Mouse (Mus musculus): ENCODE results near the gene Nfatc3. TPM values are rescaled to one million over a fixed set of nuclear protein-coding genes. Genes with fewer than 3 reads are reported as not detected.

Nfatc3 gene
- total RNA-seq, 1 experiment from 2014 or later, result 69.7 TPM

- ATAC-seq (replicated peaks; ENCODE audit: insufficient number of reproducible peaks, low FRiP score, low TSS enrichment, poor library complexity, severe bottlenecking), result peak; percentile 62
Observed at GRCm38 (mm10) chr8:106054190-106054811, 4.3 kb upstream of the Nfatc3 start.

DNA sequence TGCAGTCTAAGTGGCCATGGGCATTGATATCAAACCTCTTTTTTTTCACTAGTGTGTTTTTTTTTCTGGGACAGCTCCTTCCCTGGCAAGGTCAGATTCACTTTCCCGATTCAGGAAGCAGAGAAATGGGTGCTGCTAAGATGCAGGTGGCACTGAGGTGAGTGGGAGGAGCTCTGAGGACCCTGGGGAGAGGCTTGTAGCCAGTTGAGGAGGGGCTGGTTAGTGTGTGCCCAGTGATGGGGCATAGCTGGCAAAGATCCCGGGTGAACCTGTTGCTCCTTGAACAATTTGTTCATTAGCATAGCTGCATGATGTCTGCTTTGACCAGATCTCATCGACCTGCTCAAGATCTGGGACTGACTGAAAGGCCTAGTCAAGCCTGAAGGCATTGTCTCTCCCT, 3.6 kb upstream of the Nfatc3 start:
- no peak for ATAC-seq (replicated peaks; ENCODE audit: insufficient number of reproducible peaks, low FRiP score, low TSS enrichment, poor library complexity, severe bottlenecking)

DNA sequence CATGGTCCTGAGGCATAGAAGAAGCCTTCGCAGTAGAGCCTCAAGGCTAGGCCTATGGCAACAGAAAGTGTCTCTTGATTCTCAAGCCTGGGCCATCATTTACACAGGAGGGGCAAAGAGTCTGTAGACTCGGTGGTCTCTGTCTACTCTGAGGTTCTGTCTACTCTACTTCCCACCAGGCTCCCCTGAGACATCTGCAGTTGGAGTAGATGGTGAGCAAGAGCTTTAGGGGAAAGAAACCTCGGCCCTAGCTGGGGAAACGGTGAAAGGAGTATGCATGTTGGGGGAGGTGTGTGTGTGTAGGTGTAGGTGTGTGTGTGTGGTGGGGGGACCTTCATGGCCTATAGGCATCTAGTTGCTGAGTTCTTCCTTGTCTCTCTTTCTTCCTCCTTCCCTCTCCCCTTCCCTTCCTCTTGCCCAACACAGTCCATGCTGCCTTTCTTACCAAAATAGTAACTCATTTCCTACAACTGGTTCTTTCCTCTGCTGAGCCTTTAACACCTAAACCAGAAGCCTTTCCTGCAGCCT, 2.1 kb upstream of the Nfatc3 start:
- ATAC-seq (replicated peaks; ENCODE audit: insufficient number of reproducible peaks, low FRiP score, low TSS enrichment, poor library complexity, severe bottlenecking), result no peak

DNA sequence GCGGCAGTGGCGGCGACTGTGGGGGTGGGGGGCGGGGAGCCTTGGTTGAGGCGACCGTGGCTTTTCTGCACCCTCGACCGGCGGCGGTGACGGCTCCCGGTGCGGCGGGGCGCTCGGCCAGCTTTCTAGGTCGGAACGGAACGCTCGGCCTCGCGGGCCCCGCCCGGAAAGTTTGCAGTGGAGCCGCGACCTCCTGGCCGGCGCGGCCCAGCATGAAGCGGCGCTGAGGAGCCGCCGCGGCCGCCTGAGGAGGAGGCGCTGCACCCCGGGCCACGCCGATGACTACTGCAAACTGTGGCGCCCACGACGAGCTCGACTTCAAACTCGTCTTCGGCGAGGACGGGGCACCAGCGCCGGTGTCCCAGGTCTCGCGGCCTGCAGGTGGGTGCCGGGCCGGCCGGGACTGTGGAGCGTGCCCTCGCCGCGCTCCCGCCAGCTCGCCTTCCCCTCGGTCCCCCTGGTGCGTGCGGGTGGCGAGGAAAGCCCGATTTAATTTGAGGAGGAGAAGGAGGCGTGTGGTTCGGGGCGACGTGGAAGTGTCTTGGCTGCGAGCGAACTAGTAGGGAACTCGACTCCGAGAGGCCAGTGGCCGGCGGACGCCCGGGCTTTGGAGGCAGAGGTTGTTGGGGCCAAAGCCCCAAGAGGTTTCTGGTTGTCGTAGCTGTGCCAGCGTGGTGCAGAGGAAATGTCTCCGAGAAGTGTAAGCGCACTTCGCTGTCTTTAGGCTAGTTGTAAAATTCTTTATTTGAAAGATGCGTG, 1.2 kb downstream of the Nfatc3 start:
- no peak for ATAC-seq (replicated peaks; ENCODE audit: insufficient number of reproducible peaks, low FRiP score, low TSS enrichment, poor library complexity, severe bottlenecking)

GRCm38 (mm10) chr8:106060521-106060920, 1.9 kb downstream of the Nfatc3 start:
- no peak for ATAC-seq (replicated peaks; ENCODE audit: insufficient number of reproducible peaks, low FRiP score, low TSS enrichment, poor library complexity, severe bottlenecking)

GRCm38 (mm10) chr8:106061686-106062085, 3.0 kb downstream of the Nfatc3 start:
- ATAC-seq (replicated peaks; ENCODE audit: insufficient number of reproducible peaks, low FRiP score, low TSS enrichment, poor library complexity, severe bottlenecking), result no peak

GRCm38 (mm10) chr8:106063046-106063445, 4.4 kb downstream of the Nfatc3 start:
- no peak; the same call in 1 of the 2 replicates for ATAC-seq (replicated peaks; ENCODE audit: insufficient number of reproducible peaks, low FRiP score, low TSS enrichment, poor library complexity, severe bottlenecking)

- ATAC-seq (replicated peaks; ENCODE audit: insufficient number of reproducible peaks, low FRiP score, low TSS enrichment, poor library complexity, severe bottlenecking), result no peak
Observed at GRCm38 (mm10) chr8:106066721-106067120, 8.1 kb downstream of the Nfatc3 start.

DNA sequence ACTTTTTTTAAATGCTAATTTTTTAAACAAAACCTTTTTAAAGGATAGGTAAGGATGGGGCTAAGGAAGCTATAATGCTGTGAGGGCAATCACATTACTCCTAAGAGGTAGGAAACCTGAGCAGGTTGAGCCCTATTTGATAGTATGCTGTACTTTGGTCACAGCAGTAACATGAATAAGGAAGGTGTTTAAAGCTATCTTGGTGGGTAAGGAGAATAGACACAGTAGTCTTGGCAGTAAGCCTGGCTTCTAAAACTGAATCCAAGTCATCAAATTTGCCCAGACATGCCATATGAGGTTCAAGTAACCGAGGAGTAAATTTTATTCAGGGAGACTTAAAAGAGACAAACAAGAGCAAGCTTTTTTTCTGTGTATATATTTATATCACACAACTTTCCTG, 10.9 kb downstream of the Nfatc3 start:
- no peak for ATAC-seq (replicated peaks; ENCODE audit: insufficient number of reproducible peaks, low FRiP score, low TSS enrichment, poor library complexity, severe bottlenecking)

DNA sequence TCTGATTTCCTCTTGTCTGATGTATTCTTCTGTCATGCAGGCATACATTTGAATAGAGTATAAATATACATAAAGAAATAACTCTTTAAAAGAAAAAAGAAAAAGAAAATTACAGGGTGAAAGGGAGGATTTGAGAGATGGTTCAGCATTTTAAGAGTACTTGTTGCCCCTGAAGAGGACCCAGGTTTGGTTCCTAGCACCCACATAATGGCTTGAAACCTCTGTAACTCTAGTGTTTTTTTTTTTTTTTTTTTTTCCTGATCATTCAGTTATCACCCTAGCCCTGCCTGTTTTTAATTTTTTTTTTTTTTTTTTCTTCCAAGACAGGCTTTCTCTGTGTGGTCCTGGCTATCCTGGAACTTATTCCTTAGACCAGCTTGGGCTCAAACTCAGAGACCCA, 13.5 kb downstream of the Nfatc3 start:
- no peak for ATAC-seq (replicated peaks; ENCODE audit: insufficient number of reproducible peaks, low FRiP score, low TSS enrichment, poor library complexity, severe bottlenecking)

DNA sequence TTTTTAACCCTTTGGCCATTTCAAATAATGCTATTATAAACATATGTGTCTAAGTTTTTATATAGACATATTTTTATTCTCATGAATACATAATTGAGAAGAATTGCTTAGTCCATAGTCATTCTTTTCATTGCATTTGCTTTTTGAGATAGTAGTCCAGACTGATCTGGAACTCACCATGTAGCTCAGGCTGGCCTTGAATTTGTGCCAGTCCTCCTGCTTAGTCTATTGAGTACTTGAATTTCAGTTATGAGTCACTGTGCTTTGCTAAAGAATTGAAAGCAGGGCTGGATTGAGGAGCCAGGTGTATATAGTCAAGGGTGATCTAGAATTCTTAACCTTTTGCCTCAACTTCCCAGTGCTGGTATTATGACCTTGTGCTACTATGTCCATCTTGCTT, 15.6 kb downstream of the Nfatc3 start:
- ATAC-seq (replicated peaks; ENCODE audit: insufficient number of reproducible peaks, low FRiP score, low TSS enrichment, poor library complexity, severe bottlenecking), result no peak

- ATAC-seq (replicated peaks; ENCODE audit: insufficient number of reproducible peaks, low FRiP score, low TSS enrichment, poor library complexity, severe bottlenecking), result no peak
Observed at GRCm38 (mm10) chr8:106074659-106075058, 16.0 kb downstream of the Nfatc3 start.

GRCm38 (mm10) chr8:106075161-106075862, 16.7 kb downstream of the Nfatc3 start:
- no peak for ATAC-seq (replicated peaks; ENCODE audit: insufficient number of reproducible peaks, low FRiP score, low TSS enrichment, poor library complexity, severe bottlenecking)

DNA sequence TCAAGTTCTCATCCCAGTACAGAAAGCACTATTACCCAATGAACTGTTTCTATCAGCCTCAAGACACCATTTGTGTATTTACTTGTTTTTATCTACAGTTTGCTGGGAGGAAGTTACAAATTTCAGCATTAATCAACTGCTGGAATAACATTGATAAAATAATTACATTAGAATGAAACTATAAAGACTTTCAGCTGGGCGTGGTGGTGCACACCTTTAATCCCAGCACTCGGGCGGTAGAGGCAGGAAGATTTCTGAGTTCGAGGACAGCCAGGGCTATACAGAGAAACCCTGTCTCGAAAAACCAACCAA, 17.2 kb downstream of the Nfatc3 start:
- no peak for ATAC-seq (replicated peaks; ENCODE audit: insufficient number of reproducible peaks, low FRiP score, low TSS enrichment, poor library complexity, severe bottlenecking)

DNA sequence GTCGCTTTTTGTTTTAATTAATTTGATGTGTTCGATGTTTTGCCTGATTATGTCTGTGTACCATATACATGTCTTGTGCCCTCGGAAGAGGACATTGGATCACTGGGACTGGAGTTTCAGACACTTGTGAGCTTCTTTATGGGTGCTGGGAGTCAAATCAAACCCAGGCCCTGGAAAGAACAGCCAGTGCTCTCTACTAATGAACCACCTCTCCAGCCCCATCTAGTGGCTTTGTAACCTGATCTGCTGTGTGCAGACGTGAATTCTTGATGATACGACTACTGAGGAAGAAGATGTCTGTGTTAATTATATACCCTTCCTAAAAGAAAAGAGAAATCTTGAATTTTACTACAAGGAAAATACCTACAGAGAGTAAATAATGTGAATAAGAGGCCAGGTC, 18.0 kb downstream of the Nfatc3 start:
- ATAC-seq (replicated peaks; ENCODE audit: insufficient number of reproducible peaks, low FRiP score, low TSS enrichment, poor library complexity, severe bottlenecking), result no peak

GRCm38 (mm10) chr8:106077452-106078067, 18.9 kb downstream of the Nfatc3 start:
- ATAC-seq (replicated peaks; ENCODE audit: insufficient number of reproducible peaks, low FRiP score, low TSS enrichment, poor library complexity, severe bottlenecking), result no peak

DNA sequence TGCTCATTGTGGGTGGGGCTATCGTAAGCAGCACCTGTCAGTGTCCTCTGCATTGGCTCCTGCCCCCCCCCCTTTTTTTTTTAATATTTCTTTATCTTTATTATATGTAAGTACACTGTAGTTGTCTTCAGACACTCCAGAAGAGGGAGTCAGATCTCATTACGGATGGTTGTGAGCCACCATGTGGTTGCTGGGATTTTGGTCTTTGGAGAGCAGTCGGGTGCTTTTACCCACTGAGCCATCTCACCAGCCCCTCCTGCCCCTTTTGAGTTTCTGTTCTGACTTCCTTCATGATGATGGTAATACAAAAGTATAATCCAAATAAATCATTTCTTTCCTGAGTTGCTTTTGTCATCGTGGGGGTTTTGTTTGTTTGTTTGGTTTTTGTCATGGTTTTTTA, 43.7 kb downstream of the Nfatc3 start:
- no peak for ATAC-seq (replicated peaks; ENCODE audit: insufficient number of reproducible peaks, low FRiP score, low TSS enrichment, poor library complexity, severe bottlenecking)

DNA sequence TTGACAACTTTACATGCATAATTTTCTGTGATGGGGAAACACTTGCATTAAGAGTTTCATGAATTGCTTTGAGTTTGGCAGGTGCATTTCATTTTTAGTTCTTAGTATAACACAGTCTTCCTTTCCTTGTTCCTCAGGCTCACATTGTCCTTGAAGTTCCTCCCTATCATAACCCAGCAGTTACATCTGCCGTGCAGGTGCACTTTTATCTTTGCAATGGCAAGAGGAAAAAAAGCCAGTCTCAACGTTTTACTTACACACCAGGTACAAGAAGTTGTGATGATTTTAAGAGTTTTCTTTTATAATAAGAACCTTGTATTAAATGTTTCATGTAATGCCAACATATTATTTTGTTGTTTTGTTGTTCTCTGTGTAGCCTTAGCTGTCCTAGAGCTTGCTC, 45.2 kb downstream of the Nfatc3 start:
- ATAC-seq (replicated peaks; ENCODE audit: insufficient number of reproducible peaks, low FRiP score, low TSS enrichment, poor library complexity, severe bottlenecking), result no peak

DNA sequence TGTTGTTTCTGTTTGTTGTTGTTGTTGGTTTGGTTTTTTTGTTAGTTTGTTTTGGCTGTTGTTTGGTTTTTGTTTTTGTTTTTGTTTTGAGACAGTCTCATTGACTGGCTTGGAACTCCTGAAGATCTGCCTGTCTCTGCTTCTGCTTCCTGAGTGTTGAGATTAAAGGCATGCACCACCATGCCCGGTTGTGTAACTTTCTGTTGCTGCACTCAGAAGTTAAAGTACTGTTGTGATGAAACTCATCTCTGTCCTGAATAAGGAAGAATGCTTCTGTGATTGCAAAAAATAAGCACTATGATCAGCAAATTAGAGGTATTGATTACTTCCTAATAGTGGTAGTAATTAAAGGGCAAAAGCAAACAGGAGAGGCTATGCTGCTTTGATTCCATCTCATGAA, 47.6 kb downstream of the Nfatc3 start:
- ATAC-seq (replicated peaks; ENCODE audit: insufficient number of reproducible peaks, low FRiP score, low TSS enrichment, poor library complexity, severe bottlenecking), result no peak
